Mouse (Mus musculus) intestine, embryonic 16.5 days (tissue): Measurements from ENCODE around the gene Lhfp. TPM values are rescaled to one million over a fixed set of nuclear protein-coding genes. Genes with fewer than 3 reads are reported as not detected.
"Not testable (repeated sequence)": the region's sequence is repeated elsewhere in the genome, so short reads cannot be mapped to it uniquely, and the experiment has no call there.

Experiments used
- ATAC-seq: fragments of 200-750 bp; cut with Nextera tagmentation; 2 replicates; pipeline ENCODE4 v1.8.0; 2017; ENCODE audit warnings: moderate TSS enrichment, moderate library complexity
- H3K27ac ChIP-seq: fragments of 300-500 bp; sonication (generic); 2 replicates; pipeline ENCODE4 v1.5.1; 2014; ENCODE audit warnings: mild to moderate bottlenecking, low read length
- H3K27me3 ChIP-seq: fragments of 300-500 bp; sonication (generic); replicated peaks from 2 replicates; pipeline ENCODE4 v1.6.1; 2014; ENCODE audit warnings: low read length, control low read depth, mixed read lengths; ENCODE audit not compliant: control insufficient read depth, insufficient read depth
- H3K36me3 ChIP-seq: fragments of 300-500 bp; sonication (generic); 2 replicates; pipeline ENCODE4 v1.6.1; 2014; ENCODE audit warnings: low read length, control low read depth; ENCODE audit not compliant: control insufficient read depth, insufficient read depth
- H3K4me1 ChIP-seq: fragments of 300-500 bp; sonication (generic); 2 replicates; pipeline ENCODE4 v1.6.1; 2014; ENCODE audit warnings: low read length, control low read depth, mixed read lengths; ENCODE audit not compliant: control insufficient read depth, insufficient read depth
- H3K4me2 ChIP-seq: fragments of 300-500 bp; sonication (generic); 2 replicates; pipeline ENCODE4 v1.6.1; 2014; ENCODE audit warnings: low read depth, low read length, control low read depth
- H3K4me3 ChIP-seq: fragments of 300-500 bp; sonication (generic); 2 replicates; pipeline ENCODE4 v1.5.1; 2014; ENCODE audit warnings: mild to moderate bottlenecking, low read length
- H3K9ac ChIP-seq: fragments of 300-500 bp; sonication (generic); 2 replicates; pipeline ENCODE4 v1.6.1; 2014; ENCODE audit warnings: low read depth, low read length
- H3K9me3 ChIP-seq: fragments of 300-500 bp; sonication (generic); 2 replicates; pipeline ENCODE4 v1.6.1; 2016; ENCODE audit warnings: low read length, control low read depth; ENCODE audit not compliant: control insufficient read depth
- WGBS: fragments of 180-500 bp; shearing (Covaris S2); extraction: QIAGEN DNeasy Blood & Tissue Kit; methylation state at CpG from one replicate; pipeline ENCODE4 v1.1.7; 2014; 5-methylcytosine and 5-hydroxymethylcytosine counted together
- polyA plus RNA-seq: library from polyadenylated mRNA; unstranded; fragments of >200 nt; fragmentation: Nextera tagmentation; extraction: Ambion mirVana; gene quantifications from 2 replicates; pipeline ENCODE4 v1.2.1, GENCODE M21; 2015

The Lhfp gene
- polyA plus RNA-seq, 1 experiment from 2014 or later: 39.6 TPM

GRCm38 (mm10) chr3:53277993-53278392 is 236.7 kb downstream of the Lhfp start:
- Histone ChIP-seq H3K27me3 (no peaks in the 10 kb centered on the region), H3K4me1 (no peaks in the 10 kb centered on the region), H3K4me3 (no peak overlapping the region), H3K27ac (no peak overlapping the region), H3K4me2 (no peak overlapping the region), H3K36me3 (no peaks in the 10 kb centered on the region), H3K9me3 (no peaks in the 10 kb centered on the region), H3K9ac (no peak overlapping the region)
- 88% methylated on average over 2 of the region's 2 CpGs for WGBS
- no peak for ATAC-seq

- not testable (repeated sequence) for H3K4me1 ChIP-seq, H3K9ac ChIP-seq, H3K4me2 ChIP-seq, H3K36me3 ChIP-seq, H3K27me3 ChIP-seq, H3K9me3 ChIP-seq, H3K27ac ChIP-seq, ATAC-seq, H3K4me3 ChIP-seq
- 75% methylated on average over 3 of the region's 3 CpGs for WGBS
Observed at GRCm38 (mm10) chr3:53282005-53282404, 240.7 kb downstream of the Lhfp start.

GRCm38 (mm10) chr3:53284023-53284422 is 242.7 kb downstream of the Lhfp start:
- Histone ChIP-seq H3K27me3 (no peaks in the 10 kb centered on the region), H3K4me3 (no peak overlapping the region), H3K9ac (no peak overlapping the region), H3K4me2 (no peak overlapping the region), H3K27ac (no peak overlapping the region), H3K9me3 (no peaks in the 10 kb centered on the region), H3K36me3 (no peaks in the 10 kb centered on the region), H3K4me1 (no peaks in the 10 kb centered on the region)
- WGBS: 79% methylated on average over 5 of the region's 5 CpGs
- ATAC-seq: no peak

GRCm38 (mm10) chr3:53284471-53285177 is 243.3 kb downstream of the Lhfp start:
- H3K4me3 ChIP-seq: no peak overlapping the region
- WGBS: 67% methylated on average over 13 of the region's 13 CpGs
- H3K9ac ChIP-seq: no peak overlapping the region
- no peaks in the 10 kb centered on the region for H3K27me3 ChIP-seq
- no peaks in the 10 kb centered on the region for H3K4me1 ChIP-seq
- no peak overlapping the region for H3K27ac ChIP-seq
- no peaks in the 10 kb centered on the region for H3K36me3 ChIP-seq
- peak; percentile 50; the same call in 1 of the 2 replicates for ATAC-seq
- H3K4me2 ChIP-seq: no peak overlapping the region
- no peaks in the 10 kb centered on the region for H3K9me3 ChIP-seq

- no peak overlapping the region for H3K27ac ChIP-seq
- H3K36me3 ChIP-seq: no peaks in the 10 kb centered on the region
- peaks cover 3% of the 10 kb centered on the region; the same call in 1 of the 2 replicates for H3K4me1 ChIP-seq
- H3K9ac ChIP-seq: no peak overlapping the region
- H3K4me2 ChIP-seq: no peak overlapping the region
- 61% methylated on average over 9 of the region's 9 CpGs for WGBS
- H3K27me3 ChIP-seq: no peaks in the 10 kb centered on the region
- no peaks in the 10 kb centered on the region for H3K9me3 ChIP-seq
- ATAC-seq: no peak
- H3K4me3 ChIP-seq: no peak overlapping the region
Observed at GRCm38 (mm10) chr3:53288662-53289061, 247.3 kb downstream of the Lhfp start.

GRCm38 (mm10) chr3:53289589-53290219 is 248.4 kb downstream of the Lhfp start:
- Histone ChIP-seq H3K4me3 (no peak overlapping the region), H3K9me3 (no peaks in the 10 kb centered on the region), H3K4me1 (peaks cover 3% of the 10 kb centered on the region; the same call in 1 of the 2 replicates), H3K4me2 (no peak overlapping the region), H3K27me3 (no peaks in the 10 kb centered on the region), H3K27ac (no peak overlapping the region), H3K9ac (no peak overlapping the region), H3K36me3 (no peaks in the 10 kb centered on the region)
- no peak for ATAC-seq
- 56% methylated on average over 14 of the region's 14 CpGs for WGBS

GRCm38 (mm10) chr3:53291185-53291584 is 249.9 kb downstream of the Lhfp start:
- Histone ChIP-seq H3K4me1 (peaks cover 3% of the 10 kb centered on the region; the same call in 1 of the 2 replicates), H3K4me3 (no peak overlapping the region), H3K27me3 (no peaks in the 10 kb centered on the region), H3K36me3 (no peaks in the 10 kb centered on the region), H3K27ac (no peak overlapping the region), H3K9ac (no peak overlapping the region), H3K9me3 (no peaks in the 10 kb centered on the region), H3K4me2 (no peak overlapping the region)
- no peak for ATAC-seq
- 98% methylated on average over 3 of the region's 3 CpGs for WGBS

GRCm38 (mm10) chr3:53291945-53292344 is 250.6 kb downstream of the Lhfp start:
- ATAC-seq: peak; percentile 58; the same call in 1 of the 2 replicates

GRCm38 (mm10) chr3:53292474-53292873 is 251.1 kb downstream of the Lhfp start:
- WGBS: 47% methylated on average over 3 of the region's 3 CpGs
- Histone ChIP-seq H3K4me1 (peaks cover 3% of the 10 kb centered on the region; the same call in 1 of the 2 replicates), H3K9me3 (no peaks in the 10 kb centered on the region), H3K4me2 (no peak overlapping the region), H3K27me3 (no peaks in the 10 kb centered on the region), H3K27ac (no peak overlapping the region; the same call in 1 of the 2 replicates), H3K9ac (no peak overlapping the region), H3K36me3 (no peaks in the 10 kb centered on the region), H3K4me3 (no peak overlapping the region)
- ATAC-seq: no peak

More at GRCm38 (mm10) chr3:53291945-53292344, 250.6 kb downstream of the Lhfp start:
- H3K27ac ChIP-seq: no peak overlapping the region
- H3K4me2 ChIP-seq: no peak overlapping the region
- no peak overlapping the region for H3K9ac ChIP-seq
- H3K4me1 ChIP-seq: peaks cover 3% of the 10 kb centered on the region; the same call in 1 of the 2 replicates
- no peaks in the 10 kb centered on the region for H3K36me3 ChIP-seq
- H3K4me3 ChIP-seq: no peak overlapping the region
- H3K27me3 ChIP-seq: no peaks in the 10 kb centered on the region
- no peaks in the 10 kb centered on the region for H3K9me3 ChIP-seq
- WGBS: 39% methylated on average over 1 of the region's 1 CpGs
